Mouse (Mus musculus): Measurements from ENCODE around the gene Dtl.

- TF ChIP-seq CTCF (IDR thresholded peaks at IDR 0.05; ENCODE audit: insufficient read depth, low read length) (no peak), POLR2A (IDR thresholded peaks at IDR 0.05; ENCODE audit: borderline replicate concordance, extremely low read depth, low read depth, low read length) (no peak)
Measured at GRCm38 (mm10) chr1:191624492-191624891, 49.1 kb upstream of the Dtl start.
